11 mouse cellular contexts compared by ENCODE assay signal in the genomic region with DNA sequence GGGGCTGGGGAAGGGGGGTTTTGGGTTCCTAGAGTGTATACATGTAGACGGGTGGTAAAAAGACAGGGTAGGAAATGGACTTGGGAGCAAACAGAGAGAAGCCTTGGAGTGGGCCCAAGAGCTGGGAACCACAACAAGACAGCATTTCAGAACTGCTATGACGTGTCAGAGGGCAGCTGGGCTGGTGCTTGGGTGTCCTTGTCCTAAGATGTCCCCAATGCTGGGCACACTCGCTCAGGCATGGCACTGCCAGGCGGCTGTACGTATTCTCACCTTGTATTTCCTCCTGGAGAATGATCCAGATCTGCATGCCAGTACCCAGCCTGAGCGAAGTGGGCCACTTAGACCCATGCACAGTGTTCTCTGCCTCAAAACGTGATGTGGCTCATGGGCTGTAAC.
DNase-seq lines count a peak whose midpoint lies in the region; ATAC-seq lines count a peak whose summit lies in the region.
"Had no signal": no experiment of that assay in that cellular context is flagged by ENCODE, and none has a peak within 500 bp of the region (broad histone marks: within the 10 kb centered on the region; RNA-seq: fewer than 3 reads in every experiment).

No protein-coding gene starts in this region.

- H3K9me3 ChIP-seq in heart, embryonic 11.5 days (replicated peaks; ENCODE audit: control insufficient read depth, low read length) = no peaks in the 10 kb centered on the region
- H3K9me3 ChIP-seq in megakaryocyte, embryonic 14.5 days = no peaks in the 10 kb centered on the region
- H3K9me3 ChIP-seq in intestine, embryonic 16.5 days (ENCODE audit: control insufficient read depth, low read length) = no peaks in the 10 kb centered on the region
- no peaks in the 10 kb centered on the region for H3K9me3 ChIP-seq in stomach, embryonic 14.5 days (ENCODE audit: control insufficient read depth, low read depth, low read length)

- peak; percentile 68 to 77 for DNase-seq in heart, adult 18-20 months
- DNase-seq in cerebellum, adult 11-12 months = no peak
- DNase-seq in thymus, postnatal 25 days = no peak
- DNase-seq: cerebellum, postnatal 14 days had no signal

- H3K4me3 ChIP-seq in heart, embryonic 11.5 days (ENCODE audit: low read depth, low read length) = no peak overlapping the region
- peak overlapping the region; percentile 93 for H3K4me3 ChIP-seq in megakaryocyte, embryonic 14.5 days (replicated peaks)
- H3K4me3 ChIP-seq in intestine, embryonic 16.5 days (ENCODE audit: low read length) = peak overlapping the region; percentile 39
- H3K4me3 ChIP-seq in stomach, embryonic 14.5 days (ENCODE audit: low read depth, low read length) = no peak overlapping the region

- 0 out of 2 replicates have a peak, but pooled peaks cover 2% of the 10 kb centered on the region for H3K36me3 ChIP-seq in heart, embryonic 11.5 days (ENCODE audit: control insufficient read depth, insufficient read depth, low read length)
- H3K36me3 ChIP-seq in megakaryocyte, embryonic 14.5 days (replicated peaks; ENCODE audit: low read length) = peaks cover 55% of the 10 kb centered on the region
- no peaks in the 10 kb centered on the region for H3K36me3 ChIP-seq in intestine, embryonic 16.5 days (ENCODE audit: control insufficient read depth, insufficient read depth, low read length)
- H3K36me3 ChIP-seq in stomach, embryonic 14.5 days (ENCODE audit: control insufficient read depth, insufficient read depth, low read length) = peaks cover 3% of the 10 kb centered on the region; the same call in 1 of the 2 replicates

- no peak overlapping the region for H3K9ac ChIP-seq in heart, embryonic 11.5 days (ENCODE audit: low read depth, low read length)
- H3K9ac ChIP-seq in intestine, embryonic 16.5 days (ENCODE audit: low read depth, low read length) = peak overlapping the region; percentile 67; the same call in 1 of the 2 replicates
- H3K9ac ChIP-seq in stomach, embryonic 14.5 days (replicated peaks; ENCODE audit: low read depth, low read length) = no peak overlapping the region

- H3K4me1 ChIP-seq in heart, embryonic 11.5 days (ENCODE audit: control insufficient read depth, insufficient read depth, low read length) = peaks cover 57% of the 10 kb centered on the region
- H3K4me1 ChIP-seq in megakaryocyte, embryonic 14.5 days = peaks cover 99% of the 10 kb centered on the region
- peaks cover 58% of the 10 kb centered on the region for H3K4me1 ChIP-seq in intestine, embryonic 16.5 days (ENCODE audit: control insufficient read depth, insufficient read depth, low read length)
- H3K4me1 ChIP-seq in stomach, embryonic 14.5 days (ENCODE audit: control insufficient read depth, insufficient read depth, low read length) = peaks cover 71% of the 10 kb centered on the region

- no peak overlapping the region for H3K4me2 ChIP-seq in heart, embryonic 11.5 days
- peak overlapping the region; percentile 56 for H3K4me2 ChIP-seq in intestine, embryonic 16.5 days (ENCODE audit: low read depth, low read length)
- H3K4me2 ChIP-seq in stomach, embryonic 14.5 days (replicated peaks; ENCODE audit: low read depth, low read length) = peak overlapping the region; percentile 48; the same call in 1 of the 2 replicates
- H3K4me2 ChIP-seq: midbrain, embryonic 11.5 days had no signal

- no peak for ATAC-seq in heart, embryonic 11.5 days (replicated peaks; ENCODE audit: insufficient number of reproducible peaks, low FRiP score, low TSS enrichment)
- ATAC-seq in megakaryocyte, adult 5-6 weeks (ENCODE audit: poor library complexity, severe bottlenecking) = no peak
- ATAC-seq in intestine, embryonic 16.5 days = no peak
- no peak for ATAC-seq in stomach, embryonic 14.5 days (ENCODE audit: insufficient number of reproducible peaks, insufficient read depth, low FRiP score, low read depth)
- ATAC-seq: forebrain, embryonic 16.5 days had no signal

- 88% methylated on average over 7 of the region's 7 CpGs for whole genome bisulfite sequencing in heart, embryonic 11.5 days (ENCODE audit: insufficient replicate concordance)
- 87% methylated on average over 7 of the region's 7 CpGs for WGBS in intestine, embryonic 16.5 days
- 89% methylated on average over 7 of the region's 7 CpGs for WGBS in stomach, embryonic 14.5 days

- no peaks in the 10 kb centered on the region for H3K27me3 ChIP-seq in heart, embryonic 11.5 days (ENCODE audit: control insufficient read depth, insufficient read depth, low read length)
- no peaks in the 10 kb centered on the region for H3K27me3 ChIP-seq in megakaryocyte, embryonic 14.5 days (replicated peaks)
- no peaks in the 10 kb centered on the region for H3K27me3 ChIP-seq in intestine, embryonic 16.5 days (replicated peaks; ENCODE audit: control insufficient read depth, insufficient read depth, low read length)
- H3K27me3 ChIP-seq in stomach, embryonic 14.5 days (ENCODE audit: control insufficient read depth, insufficient read depth, low read length) = no peaks in the 10 kb centered on the region

- no peak overlapping the region for H3K27ac ChIP-seq in heart, embryonic 11.5 days (ENCODE audit: low read depth, low read length)
- H3K27ac ChIP-seq in intestine, embryonic 16.5 days (ENCODE audit: low read length) = no peak overlapping the region
- H3K27ac ChIP-seq in stomach, embryonic 14.5 days (ENCODE audit: low read length) = no peak overlapping the region

Comparison
In these comparisons a context has a peak if more than half of its experiments do, and no peak if none do; other contexts are left out.
1. DNase-seq: peak in heart, adult 18-20 months (2 of 2); none in cerebellum, adult 11-12 months (single experiment) and thymus, postnatal 25 days (single experiment).
2. H3K4me3 ChIP-seq: peak in megakaryocyte, embryonic 14.5 days (single experiment) and intestine, embryonic 16.5 days (single experiment); none in heart, embryonic 11.5 days (single experiment) and stomach, embryonic 14.5 days (single experiment).